Mouse (Mus musculus) ES-E14 (cell line): ENCODE measurements at regions not wholly inside any gene's neighbourhood (a gene's known extent, or its start where the extent isn't known, plus 50 kb on each side); places are given as distances from the start of the nearest gene placed in this dataset.

Source experiments
- DNase-seq: peaks from one replicate; pipeline ENCODE4 v3.0.0-alpha.2; 2013; ENCODE audit warnings: low read depth, low spot score
- H3K27ac ChIP-seq: 2 replicates; pipeline ENCODE4 v1.5.1; 2012; ENCODE audit warnings: low read depth, mild to moderate bottlenecking, low read length, moderate library complexity, mixed read lengths; ENCODE audit not compliant: poor library complexity, insufficient read depth, severe bottlenecking
- H3K36me3 ChIP-seq: 2 replicates; pipeline ENCODE4 v1.6.1; 2012; ENCODE audit warnings: mild to moderate bottlenecking, low read length, moderate library complexity, mixed read lengths; ENCODE audit not compliant: control insufficient read depth, poor library complexity, insufficient read depth, severe bottlenecking
- H3K4me1 ChIP-seq, 2 experiments: fragments of 150-350 bp in 1 of 2; sonication (generic) in 1 of 2; 2 replicates each; pipeline ENCODE4 v1.6.1; 2012; ENCODE audit warnings: low read length in 2 of 2, mild to moderate bottlenecking in 1 of 2, mixed read lengths in 1 of 2; ENCODE audit not compliant: control insufficient read depth in 2 of 2, insufficient read depth in 2 of 2, poor library complexity in 1 of 2
- H3K4me3 ChIP-seq, 2 experiments: fragments of 150-350 bp in 1 of 2; sonication (generic) in 1 of 2; 2 replicates each; pipeline ENCODE4 v1.5.1; 2012; ENCODE audit warnings: low read length in 2 of 2, low read depth in 1 of 2, mild to moderate bottlenecking in 1 of 2, mixed read lengths in 1 of 2; ENCODE audit not compliant: insufficient read depth in 1 of 2, poor library complexity in 1 of 2, severe bottlenecking in 1 of 2
- H3K9ac ChIP-seq: 2 replicates; pipeline ENCODE4 v1.6.1; 2012; ENCODE audit warnings: low read depth, mild to moderate bottlenecking, low read length, mixed read lengths; ENCODE audit not compliant: poor library complexity, insufficient read depth, severe bottlenecking
- H3K9me3 ChIP-seq: fragments of 150-350 bp; sonication (generic); 2 replicates; pipeline ENCODE4 v1.6.1; 2012; ENCODE audit warnings: low read depth, mild to moderate bottlenecking, low read length; ENCODE audit not compliant: control insufficient read depth, insufficient read depth
- CHD2 ChIP-seq: IDR thresholded peaks from 2 replicates; pipeline ENCODE4 v1.6.1; 2014; ENCODE audit warnings: mild to moderate bottlenecking, low read depth, low read length, inconsistent platforms
- HCFC1 ChIP-seq: IDR thresholded peaks from 2 replicates; pipeline ENCODE4 v1.6.1; 2012; ENCODE audit warnings: low read length, inconsistent platforms, borderline replicate concordance; ENCODE audit not compliant: insufficient read depth
- MAFK ChIP-seq: IDR thresholded peaks from 2 replicates; pipeline ENCODE4 v1.6.1; 2014; ENCODE audit warnings: mild to moderate bottlenecking, low read depth, low read length, inconsistent platforms; ENCODE audit not compliant: insufficient read depth
- ZC3H11A ChIP-seq: IDR thresholded peaks from 2 replicates; pipeline ENCODE4 v1.6.1; 2012; ENCODE audit warnings: low read depth, mild to moderate bottlenecking, inconsistent platforms, low read length, borderline replicate concordance
- ZNF384 ChIP-seq: IDR thresholded peaks from 2 replicates; pipeline ENCODE4 v1.6.1; 2012; ENCODE audit warnings: low read depth, low read length, inconsistent platforms
- in situ Hi-C, 2 experiments: fragments of 600-800 bp; cut with MboI; formaldehyde crosslinking; loops; one replicate each; pipeline ENCODE4 v1.15.1; 2025; ENCODE audit warnings: low sequenced_read_pairs in 2 of 2, inconsistent platforms in 1 of 2; ENCODE audit not compliant: unreplicated experiment in 2 of 2

DNA sequence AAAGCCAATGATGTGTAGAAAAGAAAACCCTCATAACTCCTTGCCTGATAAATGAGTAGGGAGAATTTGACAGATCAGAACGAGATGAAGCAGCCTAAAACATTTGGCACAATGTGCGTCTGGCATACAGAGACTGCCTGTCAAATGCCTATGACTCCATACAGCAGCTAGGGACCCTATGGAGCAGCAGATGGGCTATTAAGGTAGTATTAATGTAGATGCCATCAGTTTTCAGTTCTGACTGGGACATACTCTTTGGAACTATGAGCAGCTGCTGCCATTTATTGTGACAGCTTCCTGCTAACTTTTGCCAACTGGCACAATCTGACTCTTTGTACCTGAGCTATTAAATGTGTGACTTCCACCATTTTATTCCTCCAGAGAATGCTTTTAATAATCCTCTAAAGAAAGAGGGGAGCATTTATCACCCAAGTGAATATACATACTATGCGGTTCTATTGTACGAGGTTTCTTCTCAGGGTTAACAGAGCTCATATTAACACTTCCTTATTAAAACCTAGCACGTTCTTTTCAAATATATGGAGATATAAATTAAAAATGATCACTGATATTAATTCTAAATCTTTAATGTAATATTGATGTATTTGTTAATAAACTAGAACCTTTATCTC, 549.0 kb upstream of the Arrdc3 start:
- H3K4me3 ChIP-seq: no peak overlapping the region
- in situ Hi-C loops: no loop called here
- H3K9ac ChIP-seq: no peak overlapping the region
- no peak for DNase-seq
- no peaks in the 10 kb centered on the region for H3K4me1 ChIP-seq
- H3K36me3 ChIP-seq: no peaks in the 10 kb centered on the region
- no peak overlapping the region for H3K27ac ChIP-seq
- H3K9me3 ChIP-seq: no peaks in the 10 kb centered on the region
- no peak for TF ChIP-seq ZC3H11A
- TF ChIP-seq ZNF384: no peak
- no peak for TF ChIP-seq CHD2
- no peak for TF ChIP-seq MAFK
- no peak for TF ChIP-seq HCFC1

DNA sequence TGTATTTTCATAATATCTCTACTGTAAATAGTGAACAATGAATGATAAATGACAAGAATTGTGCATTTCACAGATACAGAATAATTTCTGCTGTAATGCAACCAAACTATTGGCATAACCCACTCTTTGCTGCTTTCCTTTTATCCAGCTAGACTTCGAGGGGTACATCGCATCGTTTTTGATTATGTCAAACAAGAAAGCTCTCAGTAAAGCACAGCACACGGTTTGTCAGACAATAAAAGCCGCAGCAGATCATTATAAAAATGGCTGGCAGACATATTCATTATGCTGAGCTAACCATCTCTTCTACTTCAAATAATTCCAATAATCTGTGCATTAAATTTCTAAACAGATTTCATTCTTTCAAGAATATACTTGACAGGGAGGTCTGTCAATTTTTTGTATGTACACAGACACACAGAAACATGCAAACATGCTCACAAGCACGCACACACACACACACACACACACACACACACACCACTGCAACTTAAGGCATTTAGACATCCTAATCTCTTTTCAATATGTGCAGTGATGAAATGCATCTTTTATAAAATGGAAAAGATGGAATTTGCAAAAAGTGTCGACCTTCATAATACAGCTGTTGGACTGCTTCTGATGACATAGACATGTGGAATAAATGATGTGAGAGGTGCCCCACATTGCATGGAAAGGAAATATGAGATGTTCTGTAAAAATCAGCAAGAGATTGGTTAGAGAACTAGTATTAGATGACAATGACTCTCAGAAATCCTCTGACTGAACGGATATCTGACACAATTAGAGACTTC, 548.1 kb upstream of the Arrdc3 start:
- Histone ChIP-seq H3K4me3 (no peak overlapping the region), H3K9me3 (no peaks in the 10 kb centered on the region)

DNA sequence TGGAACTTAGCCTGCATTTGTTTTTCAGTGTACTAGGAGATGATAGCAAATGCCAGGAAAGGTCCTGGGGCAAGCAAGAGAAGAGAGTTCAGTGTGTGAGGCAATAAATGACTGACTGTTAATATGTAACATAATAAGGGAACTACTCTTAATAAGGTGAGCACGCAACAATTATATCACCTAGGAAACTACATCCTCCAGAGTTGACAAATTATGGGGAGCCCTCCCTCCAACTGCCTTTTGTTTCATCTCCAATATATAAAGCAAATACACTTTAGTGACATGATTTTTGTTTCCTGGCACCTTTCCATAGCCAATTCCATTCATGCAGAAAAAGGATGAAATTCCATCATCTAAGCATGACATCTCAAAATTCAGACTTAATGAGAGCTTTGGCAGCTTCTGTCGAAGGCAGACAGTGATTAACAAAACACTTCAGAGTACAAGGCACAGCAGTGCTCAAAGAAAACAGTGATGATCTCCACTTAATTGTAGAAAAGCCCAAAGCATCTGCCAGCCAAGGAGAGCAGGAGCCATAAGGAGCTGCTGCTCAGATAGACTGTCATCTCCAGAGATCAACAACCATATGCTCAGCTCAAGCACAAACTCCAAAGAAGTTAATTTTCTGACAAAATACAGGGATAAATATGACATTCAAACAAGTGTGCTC, 536.1 kb upstream of the Arrdc3 start:
- no peak overlapping the region for H3K27ac ChIP-seq
- no peak for TF ChIP-seq HCFC1
- no peak for TF ChIP-seq MAFK
- TF ChIP-seq ZC3H11A: no peak
- no peak for TF ChIP-seq ZNF384
- no peak for TF ChIP-seq CHD2
- DNase-seq: no peak
- H3K4me1 ChIP-seq: no peaks in the 10 kb centered on the region
- in situ Hi-C loops: no loop called here
- H3K4me3 ChIP-seq: no peak overlapping the region
- no peaks in the 10 kb centered on the region for H3K9me3 ChIP-seq
- H3K9ac ChIP-seq: no peak overlapping the region
- no peaks in the 10 kb centered on the region for H3K36me3 ChIP-seq

More for the DNA sequence above, 548.1 kb upstream of the Arrdc3 start:
- no peak for TF ChIP-seq CHD2
- no peak for TF ChIP-seq HCFC1
- TF ChIP-seq MAFK: no peak
- no peak for TF ChIP-seq ZNF384
- no peak for TF ChIP-seq ZC3H11A
- H3K27ac ChIP-seq: no peak overlapping the region
- H3K36me3 ChIP-seq: no peaks in the 10 kb centered on the region
- H3K9ac ChIP-seq: no peak overlapping the region
- no peak for DNase-seq
- in situ Hi-C loops: no loop called here
- H3K4me1 ChIP-seq: no peaks in the 10 kb centered on the region

- Histone ChIP-seq H3K4me3 (no peak overlapping the region), H3K27ac (no peak overlapping the region), H3K9me3 (no peaks in the 10 kb centered on the region), H3K9ac (no peak overlapping the region), H3K36me3 (no peaks in the 10 kb centered on the region), H3K4me1 (no peaks in the 10 kb centered on the region)
- TF ChIP-seq ZC3H11A: no peak
- TF ChIP-seq ZNF384: no peak
- TF ChIP-seq HCFC1: no peak
- TF ChIP-seq CHD2: no peak
- no peak for TF ChIP-seq MAFK
- in situ Hi-C loops: no loop called here
- DNase-seq: no peak
These were observed 517.2 kb upstream of the Arrdc3 start for GRCm38 (mm10) chr13:80365964-80366363.
